Mouse (Mus musculus): ENCODE results near the gene Mpp4. TPM values are rescaled to one million over a fixed set of nuclear protein-coding genes. Genes with fewer than 3 reads are reported as not detected.

Mpp4 gene
- polyA plus RNA-seq, 1 experiment: 1.4 TPM

DNA sequence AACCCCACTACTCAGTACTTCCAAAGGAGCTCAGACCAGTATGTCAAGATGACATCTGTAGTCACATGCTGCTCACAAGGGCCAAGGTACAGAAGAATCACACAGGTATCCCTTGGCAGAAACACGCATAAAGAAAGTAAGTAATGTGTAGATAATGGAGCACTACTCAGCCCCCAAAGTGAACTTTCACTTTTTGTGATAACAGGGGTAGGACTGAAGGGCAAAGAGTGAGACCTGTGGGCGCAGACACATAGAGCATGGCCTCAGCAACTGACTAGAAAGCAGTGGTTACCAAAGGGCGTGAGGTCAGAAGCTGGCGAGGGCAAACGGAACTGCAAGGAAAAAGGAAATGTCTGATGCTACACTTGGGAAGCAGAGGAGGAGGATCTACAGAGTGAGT is 37.8 kb upstream of the Mpp4 start:
- Histone ChIP-seq H3K27ac (ENCODE audit: control insufficient read depth, insufficient read depth, low read depth, low read length, poor library complexity) (no peak overlapping the region), H3K4me3 (replicated peaks; ENCODE audit: control insufficient read depth, low read depth, low read length) (no peak overlapping the region), H3K4me1 (ENCODE audit: control insufficient read depth, insufficient read depth, low read length) (no peaks in the 10 kb centered on the region)
- TF ChIP-seq POLR2A (IDR thresholded peaks at IDR 0.05; ENCODE audit: borderline replicate concordance, control insufficient read depth, low read depth, low read length) (no peak), CTCF (IDR thresholded peaks at IDR 0.05; ENCODE audit: control insufficient read depth, insufficient read depth, low read length) (no peak)
- 80% methylated on average over 5 of the region's 5 CpGs for WGBS

DNA sequence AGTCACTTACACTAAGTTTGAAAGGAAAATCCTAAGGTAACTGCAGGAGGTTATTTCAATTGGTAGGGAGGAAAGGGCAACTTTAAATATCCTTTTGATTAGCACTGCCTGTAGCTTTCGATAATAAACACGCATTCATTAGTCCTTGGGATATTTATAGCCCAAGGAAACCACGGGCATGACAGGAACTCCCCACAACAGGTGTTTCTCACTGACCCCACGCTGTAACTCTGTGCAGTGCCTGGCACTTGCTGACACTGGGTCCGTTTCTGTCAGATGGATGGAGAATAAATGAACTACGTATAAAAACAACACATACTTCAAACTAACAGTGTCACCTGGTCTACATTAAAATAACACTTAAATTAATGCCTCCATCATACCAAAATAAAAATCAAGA is 31.8 kb upstream of the Mpp4 start:
- no peak for TF ChIP-seq POLR2A (IDR thresholded peaks at IDR 0.05; ENCODE audit: borderline replicate concordance, control insufficient read depth, low read depth, low read length)
- TF ChIP-seq CTCF (IDR thresholded peaks at IDR 0.05; ENCODE audit: control insufficient read depth, insufficient read depth, low read length): no peak
- Histone ChIP-seq H3K27ac (ENCODE audit: control insufficient read depth, insufficient read depth, low read depth, low read length, poor library complexity) (no peak overlapping the region), H3K4me3 (replicated peaks; ENCODE audit: control insufficient read depth, low read depth, low read length) (no peak overlapping the region), H3K4me1 (ENCODE audit: control insufficient read depth, insufficient read depth, low read length) (no peaks in the 10 kb centered on the region)
- WGBS: 12% methylated on average over 6 of the region's 6 CpGs

DNA sequence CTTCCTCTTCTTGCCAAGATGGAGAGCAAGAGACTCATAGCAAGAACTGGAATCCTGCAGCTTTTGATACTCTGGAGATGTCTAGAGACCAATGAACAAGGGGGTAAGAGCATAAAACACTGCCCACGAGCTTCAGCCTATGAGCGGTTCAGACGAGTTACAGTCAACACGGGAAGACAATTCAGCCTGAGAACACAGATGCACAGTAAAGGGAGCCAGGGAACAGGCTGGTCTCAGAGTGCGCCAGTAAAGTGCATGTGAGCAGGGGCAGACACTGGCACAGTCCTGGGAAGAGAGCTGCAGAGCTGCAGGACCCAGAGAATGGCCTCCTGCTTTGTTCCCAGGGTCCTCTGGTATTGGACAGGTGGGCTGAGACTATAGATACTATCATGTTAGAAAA is 24.6 kb upstream of the Mpp4 start:
- no peaks in the 10 kb centered on the region for H3K4me1 ChIP-seq (ENCODE audit: control insufficient read depth, insufficient read depth, low read length)
- 90% methylated on average over 5 of the region's 5 CpGs for WGBS

DNA sequence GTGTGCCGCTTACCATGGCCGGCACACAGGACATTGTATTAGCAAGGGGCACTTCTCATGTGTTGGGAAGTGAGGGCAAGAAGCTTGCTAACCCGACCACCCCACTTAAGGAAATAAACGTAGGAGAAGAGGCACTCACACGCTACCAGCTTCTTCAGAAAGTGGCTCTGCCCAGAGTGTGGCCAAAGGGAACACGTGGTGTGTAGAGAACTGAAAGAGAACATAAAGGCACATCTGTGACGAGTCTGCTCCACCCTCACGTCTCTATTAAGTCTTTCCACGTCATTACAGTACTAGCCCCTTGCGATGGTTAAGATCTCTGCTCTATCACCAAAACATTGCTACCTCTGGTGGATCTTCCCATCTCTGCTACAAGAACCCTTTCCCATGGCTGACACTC is 23.1 kb upstream of the Mpp4 start:
- H3K4me3 ChIP-seq (replicated peaks; ENCODE audit: control insufficient read depth, low read depth, low read length): no peak overlapping the region
- WGBS: 88% methylated on average over 10 of the region's 10 CpGs
- no peaks in the 10 kb centered on the region for H3K4me1 ChIP-seq (ENCODE audit: control insufficient read depth, insufficient read depth, low read length)
- no peak for TF ChIP-seq CTCF (IDR thresholded peaks at IDR 0.05; ENCODE audit: control insufficient read depth, insufficient read depth, low read length)
- no peak for TF ChIP-seq POLR2A (IDR thresholded peaks at IDR 0.05; ENCODE audit: borderline replicate concordance, control insufficient read depth, low read depth, low read length)
- no peak overlapping the region for H3K27ac ChIP-seq (ENCODE audit: control insufficient read depth, insufficient read depth, low read depth, low read length, poor library complexity)

More for the DNA sequence above, 24.6 kb upstream of the Mpp4 start:
- no peak overlapping the region for H3K27ac ChIP-seq (ENCODE audit: control insufficient read depth, insufficient read depth, low read depth, low read length, poor library complexity)
- no peak overlapping the region for H3K4me3 ChIP-seq (replicated peaks; ENCODE audit: control insufficient read depth, low read depth, low read length)
- no peak for TF ChIP-seq CTCF (IDR thresholded peaks at IDR 0.05; ENCODE audit: control insufficient read depth, insufficient read depth, low read length)
- TF ChIP-seq POLR2A (IDR thresholded peaks at IDR 0.05; ENCODE audit: borderline replicate concordance, control insufficient read depth, low read depth, low read length): no peak

DNA sequence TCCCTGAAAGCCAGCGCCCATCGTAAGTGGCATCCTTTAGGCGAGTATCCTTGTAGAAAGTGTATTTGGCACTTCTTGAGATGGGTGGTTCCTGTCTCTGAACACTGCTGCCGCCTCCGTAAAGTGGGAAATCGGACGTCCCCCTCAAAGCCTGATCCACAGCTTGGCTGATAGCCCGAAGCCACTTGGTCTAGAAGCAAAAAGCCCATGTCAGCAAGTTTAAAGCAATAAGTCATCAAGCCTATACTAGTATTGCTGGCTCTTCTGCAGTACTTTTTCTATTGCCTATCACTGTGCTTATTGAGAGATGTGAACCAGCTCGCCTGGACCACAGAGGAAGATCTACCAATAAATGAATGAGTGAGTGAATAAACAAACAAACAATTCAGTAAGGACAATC is 22.2 kb upstream of the Mpp4 start:
- no peak overlapping the region for H3K4me3 ChIP-seq (replicated peaks; ENCODE audit: control insufficient read depth, low read depth, low read length)
- H3K4me1 ChIP-seq (ENCODE audit: control insufficient read depth, insufficient read depth, low read length): no peaks in the 10 kb centered on the region
- no peak overlapping the region for H3K27ac ChIP-seq (ENCODE audit: control insufficient read depth, insufficient read depth, low read depth, low read length, poor library complexity)
- no peak for TF ChIP-seq POLR2A (IDR thresholded peaks at IDR 0.05; ENCODE audit: borderline replicate concordance, control insufficient read depth, low read depth, low read length)
- no peak for TF ChIP-seq CTCF (IDR thresholded peaks at IDR 0.05; ENCODE audit: control insufficient read depth, insufficient read depth, low read length)
- WGBS: 86% methylated on average over 9 of the region's 9 CpGs

DNA sequence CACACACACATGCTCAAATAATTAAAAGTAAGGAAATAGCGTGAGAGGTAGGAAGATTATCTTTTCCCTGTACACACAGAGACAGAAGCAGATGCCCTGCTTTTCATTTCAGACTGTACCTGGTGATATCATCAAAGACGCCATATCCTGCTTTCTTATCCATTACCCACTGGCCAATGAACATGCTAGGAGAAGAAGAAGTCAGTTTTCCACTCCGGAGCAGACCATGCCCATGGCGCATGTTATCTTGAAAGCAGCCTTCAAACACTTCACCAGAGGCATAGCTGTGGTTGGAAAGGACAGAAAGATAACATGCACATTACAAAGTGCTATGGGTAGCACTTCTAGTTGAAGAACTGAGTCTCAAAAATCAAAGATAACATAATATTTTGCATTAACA is 19.9 kb upstream of the Mpp4 start:
- H3K4me3 ChIP-seq (replicated peaks; ENCODE audit: control insufficient read depth, low read depth, low read length): no peak overlapping the region
- 59% methylated on average over 4 of the region's 4 CpGs for WGBS
- no peaks in the 10 kb centered on the region for H3K4me1 ChIP-seq (ENCODE audit: control insufficient read depth, insufficient read depth, low read length)
- H3K27ac ChIP-seq (ENCODE audit: control insufficient read depth, insufficient read depth, low read depth, low read length, poor library complexity): no peak overlapping the region
- TF ChIP-seq CTCF (IDR thresholded peaks at IDR 0.05; ENCODE audit: control insufficient read depth, insufficient read depth, low read length) (no peak), POLR2A (IDR thresholded peaks at IDR 0.05; ENCODE audit: borderline replicate concordance, control insufficient read depth, low read depth, low read length) (no peak)

DNA sequence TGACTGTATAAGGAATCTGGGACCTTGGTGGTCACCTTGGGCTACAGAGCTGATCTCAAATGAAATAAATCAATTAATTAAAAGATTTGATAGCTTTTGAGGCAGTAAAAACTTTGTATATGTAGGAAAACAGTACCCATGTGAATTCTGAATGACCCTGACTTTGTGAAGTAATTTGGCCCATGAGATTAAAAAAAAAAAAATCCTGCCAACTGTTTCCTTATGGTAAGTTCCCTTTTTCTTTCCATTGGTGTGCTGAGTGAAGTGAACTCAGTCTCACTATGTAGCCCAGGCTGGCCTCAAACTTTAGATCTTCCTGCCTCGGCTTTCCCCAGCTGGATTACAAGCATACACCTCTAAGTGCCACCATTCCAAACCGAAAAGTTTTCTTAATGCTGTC is 19.2 kb upstream of the Mpp4 start:
- TF ChIP-seq POLR2A (IDR thresholded peaks at IDR 0.05; ENCODE audit: borderline replicate concordance, control insufficient read depth, low read depth, low read length): no peak
- TF ChIP-seq CTCF (IDR thresholded peaks at IDR 0.05; ENCODE audit: control insufficient read depth, insufficient read depth, low read length): no peak
- 88% methylated on average over 2 of the region's 2 CpGs for WGBS
- Histone ChIP-seq H3K4me1 (ENCODE audit: control insufficient read depth, insufficient read depth, low read length) (no peaks in the 10 kb centered on the region), H3K4me3 (replicated peaks; ENCODE audit: control insufficient read depth, low read depth, low read length) (no peak overlapping the region), H3K27ac (ENCODE audit: control insufficient read depth, insufficient read depth, low read depth, low read length, poor library complexity) (no peak overlapping the region)

DNA sequence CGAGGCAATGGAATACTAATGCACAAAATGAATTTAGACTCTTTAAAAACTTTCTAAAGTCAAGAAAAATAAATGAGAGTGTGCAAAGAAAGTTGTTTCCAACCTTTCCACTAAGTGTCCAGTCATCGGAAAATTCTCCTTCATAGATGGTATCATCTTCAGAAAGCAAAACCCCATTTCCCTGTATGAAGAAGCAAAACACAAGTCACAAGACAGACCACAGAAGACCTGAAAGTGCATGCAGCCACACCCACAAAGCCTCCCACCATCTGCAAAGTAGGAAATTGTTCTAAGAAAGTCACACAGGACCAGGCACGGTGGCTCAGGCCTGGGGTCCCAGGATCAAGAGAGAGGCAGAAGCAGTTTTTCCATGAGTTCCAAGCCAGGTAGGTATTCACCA is 16.8 kb upstream of the Mpp4 start:
- no peak overlapping the region for H3K27ac ChIP-seq (ENCODE audit: control insufficient read depth, insufficient read depth, low read depth, low read length, poor library complexity)
- H3K4me1 ChIP-seq (ENCODE audit: control insufficient read depth, insufficient read depth, low read length): no peaks in the 10 kb centered on the region
- no peak overlapping the region for H3K4me3 ChIP-seq (replicated peaks; ENCODE audit: control insufficient read depth, low read depth, low read length)
- TF ChIP-seq CTCF (IDR thresholded peaks at IDR 0.05; ENCODE audit: control insufficient read depth, insufficient read depth, low read length) (no peak), POLR2A (IDR thresholded peaks at IDR 0.05; ENCODE audit: borderline replicate concordance, control insufficient read depth, low read depth, low read length) (no peak)
- 54% methylated on average over 3 of the region's 3 CpGs for WGBS

DNA sequence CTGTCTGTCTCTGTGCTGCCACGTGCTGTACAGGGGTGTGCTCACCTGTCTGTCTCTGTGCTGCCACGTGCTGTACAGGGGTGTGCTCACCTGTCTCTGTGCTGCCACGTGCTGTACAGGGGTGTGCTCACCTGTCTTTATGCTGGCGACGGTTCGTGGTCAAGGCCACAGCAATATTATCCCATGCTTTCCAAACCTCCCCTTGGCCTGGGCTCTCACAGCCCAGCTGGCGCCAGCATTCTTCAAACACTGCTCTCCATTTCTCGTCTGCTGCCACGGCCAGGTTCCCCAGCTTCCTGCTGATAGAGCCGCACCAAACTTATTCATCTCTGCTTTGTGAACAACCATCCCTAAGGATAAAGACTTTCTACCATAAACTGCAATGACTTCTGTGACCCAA is 15.2 kb upstream of the Mpp4 start:
- Histone ChIP-seq H3K4me1 (ENCODE audit: control insufficient read depth, insufficient read depth, low read length) (no peaks in the 10 kb centered on the region), H3K27ac (ENCODE audit: control insufficient read depth, insufficient read depth, low read depth, low read length, poor library complexity) (no peak overlapping the region), H3K4me3 (replicated peaks; ENCODE audit: control insufficient read depth, low read depth, low read length) (no peak overlapping the region)
- TF ChIP-seq CTCF (IDR thresholded peaks at IDR 0.05; ENCODE audit: control insufficient read depth, insufficient read depth, low read length) (no peak), POLR2A (IDR thresholded peaks at IDR 0.05; ENCODE audit: borderline replicate concordance, control insufficient read depth, low read depth, low read length) (no peak)
- 84% methylated on average over 10 of the region's 10 CpGs for WGBS
